Mouse (Mus musculus): ENCODE measurements around the gene Kifap3. TPM values are rescaled to one million over a fixed set of nuclear protein-coding genes. Genes with fewer than 3 reads are reported as not detected.

Kifap3 gene
- total RNA-seq, 2 experiments from 2014 or later = 24.8 to 26.1 TPM

GRCm38 (mm10) chr1:163953396-163953795 lies 174.0 kb downstream of the Kifap3 start:
- intact Hi-C loops (cut with DNase I) = no loop called here
- DNase-seq = no peak

GRCm38 (mm10) chr1:163958036-163958435 lies 178.7 kb downstream of the Kifap3 start:
- intact Hi-C loops (cut with DNase I) = no loop called here
- no peak for DNase-seq

- intact Hi-C loops (cut with DNase I) = no loop called here
- DNase-seq = no peak
Measured at GRCm38 (mm10) chr1:163964008-163964689, 184.8 kb downstream of the Kifap3 start.

Other genes with a start within 250 kb of the Kifap3 start
- gene Mettl11b, start 54.4 kb upstream of the Kifap3 start, total RNA-seq (2021) = under 1 TPM; 0.37 to 0.48 TPM
- 1 to 10 TPM; 9.0 to 9.1 TPM for gene Scyl3, start 149.5 kb downstream of the Kifap3 start, total RNA-seq (2021)
- 1 to 10 TPM; 1.5 to 3.3 TPM for gene BC055324, start 215.2 kb downstream of the Kifap3 start, total RNA-seq (2021)
- 1 to 10 TPM; 3.4 to 4.7 TPM for gene Mettl18, start 215.3 kb downstream of the Kifap3 start, total RNA-seq (2021)

Measured in heart, postnatal 10 days (tissue).